Mouse (Mus musculus) liver, embryonic 14.5 days (tissue): ENCODE results near the gene Rag2.

Experiments used
- CTCF ChIP-seq: IDR thresholded peaks from 2 replicates; pipeline ENCODE4 v1.5.1; 2016; ENCODE audit warnings: antibody characterized with exemption, low read depth, control low read depth
- EP300 ChIP-seq: IDR thresholded peaks from 2 replicates; pipeline ENCODE4 v1.6.1; 2016; ENCODE audit warnings: antibody characterized with exemption, low read depth

- no peak for TF ChIP-seq EP300
- TF ChIP-seq CTCF = peak; percentile 91
Measured at GRCm38 (mm10) chr2:101665058-101665702, 40.7 kb downstream of the Rag2 start.
